Comparison of ENCODE assay signal across 11 mouse cellular contexts in the genomic region with DNA sequence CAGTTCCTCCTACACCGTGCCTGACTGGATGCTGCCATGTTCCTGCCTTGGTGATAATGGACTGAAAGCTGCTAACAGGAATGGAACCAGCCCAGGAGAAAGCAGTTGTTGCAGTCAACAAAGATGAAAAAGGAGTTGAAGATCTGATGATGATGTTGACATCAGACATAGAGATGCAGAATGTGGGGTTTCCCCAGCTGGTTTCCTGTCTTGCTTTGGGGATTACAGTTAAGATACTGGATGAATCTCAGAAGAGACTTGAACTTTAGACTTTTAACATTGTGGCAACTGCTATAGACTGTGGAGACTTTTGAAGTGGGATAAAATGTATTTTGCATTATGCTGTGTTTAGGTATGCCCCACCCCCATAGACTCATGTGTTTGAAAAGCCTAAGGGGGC.
"Had no signal": no experiment of that assay in that cellular context is flagged by ENCODE, and none has a peak within 500 bp of the region (broad histone marks: within the 10 kb centered on the region; RNA-seq: fewer than 3 reads in every experiment).

No protein-coding gene starts in this region.

- DNase-seq: liver, postnatal 0 days; lung, adult 2 months; lung, postnatal 14 days; lung, postnatal 36 days; midbrain, embryonic 14.5 days; right cerebral cortex, postnatal 25 days; right cerebral cortex, postnatal 4 days; spleen, adult 18-20 months; thymus, adult 18-20 months; thymus, postnatal 25 days; thymus, postnatal 4 days had no signal
